Mouse (Mus musculus) small intestine, adult 2 months (tissue): ENCODE data around the gene Sema6d.

Experiments used
- CTCF ChIP-seq: fragments of 200-500 bp; IDR thresholded peaks from 2 replicates; pipeline ENCODE4 v1.5.1; 2012; ENCODE audit warnings: low read depth, mild to moderate bottlenecking, control low read depth, inconsistent platforms, low read length, moderate library complexity, mixed read lengths; ENCODE audit not compliant: insufficient replicate concordance, insufficient read length; ENCODE audit errors: extremely low read depth
- POLR2A ChIP-seq: fragments of 200-500 bp; IDR thresholded peaks from 2 replicates; pipeline ENCODE4 v1.6.1; 2012; ENCODE audit warnings: low read depth, mild to moderate bottlenecking, control low read depth, inconsistent platforms, low read length, moderate library complexity

DNA sequence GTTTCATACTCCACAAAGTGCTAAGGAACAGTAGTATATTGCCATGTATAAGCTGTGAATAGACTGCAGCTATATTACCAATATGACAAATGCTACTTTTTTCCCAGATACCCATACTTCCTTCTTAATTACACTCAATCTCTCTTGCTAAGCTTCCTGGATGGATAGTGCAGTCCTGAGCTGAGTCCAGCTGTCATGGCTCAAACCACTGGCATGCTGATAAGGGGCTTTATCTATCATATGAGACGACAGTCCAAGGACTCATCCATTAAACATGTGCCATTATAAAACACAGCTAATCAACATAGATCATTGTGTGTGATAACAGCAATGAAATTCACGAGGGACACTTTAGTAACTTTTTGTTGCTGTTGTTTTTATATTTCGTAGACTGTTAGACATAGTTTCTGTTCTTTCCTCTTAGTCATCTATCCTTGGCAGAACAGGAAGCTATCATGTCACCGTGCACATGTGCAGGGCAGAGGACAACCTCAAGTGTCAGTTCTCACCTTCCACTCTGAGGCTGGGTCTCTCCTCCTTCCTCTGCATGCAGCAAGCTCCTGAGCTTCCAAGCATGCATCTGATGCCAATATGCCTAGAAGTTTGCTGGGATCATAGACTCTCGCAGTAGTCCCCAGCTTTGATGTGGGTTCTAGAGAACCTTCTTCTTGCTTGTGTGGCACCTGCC is 232.9 kb downstream of the Sema6d start:
- TF ChIP-seq CTCF (no peak), POLR2A (no peak)
